Mouse (Mus musculus): ENCODE data around the gene Akap2. TPM values are rescaled to one million over a fixed set of nuclear protein-coding genes. Genes with fewer than 3 reads are reported as not detected.

The Akap2 gene
- polyA plus RNA-seq, 1 experiment from 2014 or later: 31.3 TPM

GRCm38 (mm10) chr4:57902619-57903018, 185.2 kb downstream of the Akap2 start:
- H3K4me1 ChIP-seq (ENCODE audit: control insufficient read depth, insufficient read depth, low read length): peaks cover 2% of the 10 kb centered on the region; the same call in 1 of the 2 replicates
- H3K9me3 ChIP-seq (ENCODE audit: control insufficient read depth, low read depth, low read length): no peaks in the 10 kb centered on the region
- ATAC-seq (ENCODE audit: insufficient number of reproducible peaks, insufficient read depth, low FRiP score, low read depth): no peak
- H3K9ac ChIP-seq (replicated peaks; ENCODE audit: low read depth, low read length): no peak overlapping the region
- H3K4me2 ChIP-seq (replicated peaks; ENCODE audit: low read depth, low read length): no peak overlapping the region
- H3K4me3 ChIP-seq (ENCODE audit: low read depth, low read length): no peak overlapping the region
- H3K27ac ChIP-seq (ENCODE audit: low read length): no peak overlapping the region
- 81% methylated on average over 5 of the region's 5 CpGs for WGBS
- no peaks in the 10 kb centered on the region for H3K36me3 ChIP-seq (ENCODE audit: control insufficient read depth, insufficient read depth, low read length)
- no peaks in the 10 kb centered on the region for H3K27me3 ChIP-seq (ENCODE audit: control insufficient read depth, insufficient read depth, low read length)

DNA sequence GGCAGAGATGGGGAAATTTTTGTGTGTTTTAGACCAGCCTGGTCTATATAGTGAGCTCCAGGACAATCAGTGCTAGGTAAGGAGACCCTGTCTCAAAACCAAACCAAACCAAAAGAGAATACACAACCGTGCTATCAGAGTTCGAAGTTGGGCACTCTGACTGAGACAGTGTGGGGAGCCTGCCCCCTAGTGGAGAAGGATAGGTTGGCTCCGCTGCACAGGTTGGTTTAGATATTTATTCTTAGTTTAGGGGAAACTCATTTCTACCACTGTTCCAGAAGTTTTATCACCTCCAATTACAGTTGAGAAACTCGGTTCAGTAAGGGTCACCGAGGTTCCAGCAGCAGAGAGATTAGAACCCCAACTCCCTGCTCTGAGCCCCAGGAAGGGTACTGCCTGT, 186.8 kb downstream of the Akap2 start:
- Histone ChIP-seq H3K36me3 (ENCODE audit: control insufficient read depth, insufficient read depth, low read length) (no peaks in the 10 kb centered on the region), H3K4me3 (ENCODE audit: low read depth, low read length) (no peak overlapping the region), H3K4me1 (ENCODE audit: control insufficient read depth, insufficient read depth, low read length) (peaks cover 2% of the 10 kb centered on the region; the same call in 1 of the 2 replicates), H3K4me2 (replicated peaks; ENCODE audit: low read depth, low read length) (no peak overlapping the region), H3K27ac (ENCODE audit: low read length) (no peak overlapping the region), H3K9ac (replicated peaks; ENCODE audit: low read depth, low read length) (no peak overlapping the region), H3K27me3 (ENCODE audit: control insufficient read depth, insufficient read depth, low read length) (no peaks in the 10 kb centered on the region), H3K9me3 (ENCODE audit: control insufficient read depth, low read depth, low read length) (no peaks in the 10 kb centered on the region)
- ATAC-seq (ENCODE audit: insufficient number of reproducible peaks, insufficient read depth, low FRiP score, low read depth): peak; percentile 51; the same call in 1 of the 2 replicates
- WGBS: 7% methylated on average over 5 of the region's 5 CpGs

DNA sequence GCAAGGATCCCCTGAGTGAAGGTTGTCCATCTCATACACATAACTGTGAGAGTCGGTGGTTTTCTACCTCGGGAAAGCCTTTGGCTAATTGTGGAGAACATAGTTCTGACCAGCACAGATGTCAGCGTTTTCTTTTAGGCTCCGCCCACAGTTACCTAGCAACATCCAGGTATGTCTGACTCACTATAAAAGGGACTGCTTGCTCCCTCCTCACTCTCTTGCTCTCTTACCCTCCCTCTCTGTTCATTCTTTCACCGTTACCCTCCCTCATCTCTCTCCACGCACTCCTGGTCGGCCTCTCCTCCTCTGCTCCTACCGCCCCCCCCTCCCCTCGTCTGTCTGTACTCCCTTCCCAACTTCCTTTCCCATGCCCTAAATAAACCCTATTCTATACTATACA, 187.2 kb downstream of the Akap2 start:
- Histone ChIP-seq H3K27ac (ENCODE audit: low read length) (no peak overlapping the region), H3K36me3 (ENCODE audit: control insufficient read depth, insufficient read depth, low read length) (no peaks in the 10 kb centered on the region), H3K4me3 (ENCODE audit: low read depth, low read length) (no peak overlapping the region), H3K9me3 (ENCODE audit: control insufficient read depth, low read depth, low read length) (no peaks in the 10 kb centered on the region), H3K9ac (replicated peaks; ENCODE audit: low read depth, low read length) (no peak overlapping the region), H3K4me1 (ENCODE audit: control insufficient read depth, insufficient read depth, low read length) (peaks cover 2% of the 10 kb centered on the region; the same call in 1 of the 2 replicates), H3K27me3 (ENCODE audit: control insufficient read depth, insufficient read depth, low read length) (no peaks in the 10 kb centered on the region), H3K4me2 (replicated peaks; ENCODE audit: low read depth, low read length) (no peak overlapping the region)
- 25% methylated on average over 9 of the region's 9 CpGs for WGBS
- ATAC-seq (ENCODE audit: insufficient number of reproducible peaks, insufficient read depth, low FRiP score, low read depth): peak; percentile 44; the same call in 1 of the 2 replicates

GRCm38 (mm10) chr4:57906708-57907107, 189.3 kb downstream of the Akap2 start:
- H3K4me2 ChIP-seq (replicated peaks; ENCODE audit: low read depth, low read length): no peak overlapping the region
- ATAC-seq (ENCODE audit: insufficient number of reproducible peaks, insufficient read depth, low FRiP score, low read depth): no peak
- no peaks in the 10 kb centered on the region for H3K9me3 ChIP-seq (ENCODE audit: control insufficient read depth, low read depth, low read length)
- H3K9ac ChIP-seq (replicated peaks; ENCODE audit: low read depth, low read length): no peak overlapping the region
- H3K4me3 ChIP-seq (ENCODE audit: low read depth, low read length): no peak overlapping the region
- no peak overlapping the region for H3K27ac ChIP-seq (ENCODE audit: low read length)
- no peaks in the 10 kb centered on the region for H3K27me3 ChIP-seq (ENCODE audit: control insufficient read depth, insufficient read depth, low read length)
- peaks cover 2% of the 10 kb centered on the region; the same call in 1 of the 2 replicates for H3K4me1 ChIP-seq (ENCODE audit: control insufficient read depth, insufficient read depth, low read length)
- WGBS: 28% methylated on average over 2 of the region's 2 CpGs
- no peaks in the 10 kb centered on the region for H3K36me3 ChIP-seq (ENCODE audit: control insufficient read depth, insufficient read depth, low read length)

DNA sequence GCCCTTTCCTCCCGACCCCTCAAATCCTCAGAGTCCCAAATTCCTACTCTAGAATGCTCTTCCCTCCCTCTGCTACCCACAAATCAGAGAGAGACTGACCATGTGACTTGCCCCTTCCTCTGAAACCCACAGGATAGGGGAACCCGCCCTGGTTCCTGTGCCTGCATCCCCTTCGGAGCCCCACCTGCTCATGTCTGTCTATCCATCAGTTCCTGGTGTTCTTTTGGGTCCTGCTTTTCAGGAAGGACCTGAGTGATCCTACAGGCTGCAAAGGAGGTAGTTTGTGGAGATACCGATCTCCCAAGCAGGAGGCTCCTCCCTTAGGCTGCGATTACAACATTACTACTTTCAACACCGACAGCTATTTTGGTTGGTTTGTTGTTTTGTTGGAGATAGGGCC, 191.4 kb downstream of the Akap2 start:
- Histone ChIP-seq H3K27me3 (ENCODE audit: control insufficient read depth, insufficient read depth, low read length) (no peaks in the 10 kb centered on the region), H3K9ac (replicated peaks; ENCODE audit: low read depth, low read length) (no peak overlapping the region), H3K4me3 (ENCODE audit: low read depth, low read length) (no peak overlapping the region), H3K36me3 (ENCODE audit: control insufficient read depth, insufficient read depth, low read length) (no peaks in the 10 kb centered on the region), H3K4me2 (replicated peaks; ENCODE audit: low read depth, low read length) (no peak overlapping the region), H3K9me3 (ENCODE audit: control insufficient read depth, low read depth, low read length) (no peaks in the 10 kb centered on the region), H3K27ac (ENCODE audit: low read length) (no peak overlapping the region), H3K4me1 (ENCODE audit: control insufficient read depth, insufficient read depth, low read length) (peaks cover 2% of the 10 kb centered on the region; the same call in 1 of the 2 replicates)
- no peak for ATAC-seq (ENCODE audit: insufficient number of reproducible peaks, insufficient read depth, low FRiP score, low read depth)
- 72% methylated on average over 6 of the region's 6 CpGs for WGBS

- no peak overlapping the region for H3K27ac ChIP-seq (ENCODE audit: low read length)
- H3K4me3 ChIP-seq (ENCODE audit: low read depth, low read length): no peak overlapping the region
- H3K9ac ChIP-seq (replicated peaks; ENCODE audit: low read depth, low read length): no peak overlapping the region
- H3K36me3 ChIP-seq (ENCODE audit: control insufficient read depth, insufficient read depth, low read length): no peaks in the 10 kb centered on the region
- ATAC-seq (ENCODE audit: insufficient number of reproducible peaks, insufficient read depth, low FRiP score, low read depth): no peak
- H3K27me3 ChIP-seq (ENCODE audit: control insufficient read depth, insufficient read depth, low read length): no peaks in the 10 kb centered on the region
- no peak overlapping the region for H3K4me2 ChIP-seq (replicated peaks; ENCODE audit: low read depth, low read length)
- no peaks in the 10 kb centered on the region for H3K9me3 ChIP-seq (ENCODE audit: control insufficient read depth, low read depth, low read length)
- no peaks in the 10 kb centered on the region; the same call in 1 of the 2 replicates for H3K4me1 ChIP-seq (ENCODE audit: control insufficient read depth, insufficient read depth, low read length)
Observed at GRCm38 (mm10) chr4:57913021-57913420, 195.6 kb downstream of the Akap2 start.

DNA sequence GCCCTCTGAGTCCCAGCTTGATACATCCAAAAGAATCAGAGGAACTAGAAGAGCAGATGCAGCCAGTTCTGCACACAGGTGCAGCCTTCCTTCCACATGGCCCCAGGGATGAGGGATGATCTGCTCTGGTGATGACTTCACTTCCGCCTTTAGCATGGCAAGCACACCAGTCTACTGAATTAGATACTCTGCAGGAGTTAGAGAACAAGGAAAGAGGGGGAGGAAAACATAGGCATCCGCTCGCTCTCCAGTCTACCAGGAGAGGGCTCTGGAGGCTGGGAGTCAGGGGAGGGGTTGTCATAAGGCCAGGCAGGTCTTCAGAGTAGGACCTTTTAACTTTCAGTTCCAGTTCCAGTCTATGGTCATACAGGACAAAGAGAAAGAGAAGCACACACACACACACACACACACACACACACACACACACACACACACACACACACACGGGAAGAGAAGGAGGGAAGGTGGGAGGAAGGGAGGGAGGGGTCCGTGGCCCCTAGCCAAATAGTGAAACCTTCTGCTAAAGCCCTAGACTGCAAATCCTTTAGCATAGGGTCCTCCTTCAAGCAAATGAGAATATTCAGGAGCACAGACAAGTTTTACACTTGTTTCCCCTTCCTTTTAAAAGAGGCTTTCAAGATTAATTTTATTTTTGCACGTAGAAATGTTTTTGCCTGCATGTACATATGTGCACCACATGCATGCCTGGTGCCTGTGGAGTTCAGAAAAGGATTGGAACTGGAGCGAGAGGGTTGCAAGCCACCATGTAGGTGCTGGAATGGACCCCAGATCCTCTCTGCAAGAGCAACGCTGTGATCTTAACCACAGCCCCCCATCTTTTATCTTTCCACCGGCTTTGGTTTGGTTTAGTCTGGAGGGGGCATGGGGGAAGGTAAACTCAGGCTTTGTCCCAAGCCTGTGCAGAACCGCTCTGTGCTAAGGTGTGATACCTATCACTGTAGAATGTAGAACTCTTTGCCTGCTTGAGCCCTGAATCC, 197.0 kb downstream of the Akap2 start:
- Histone ChIP-seq H3K27me3 (ENCODE audit: control insufficient read depth, insufficient read depth, low read length) (no peaks in the 10 kb centered on the region), H3K27ac (ENCODE audit: low read length) (peak overlapping the region; percentile 86), H3K9ac (replicated peaks; ENCODE audit: low read depth, low read length) (0 out of 2 replicates have a peak overlapping the region, but pooled peaks have one; percentile 14), H3K9me3 (ENCODE audit: control insufficient read depth, low read depth, low read length) (no peaks in the 10 kb centered on the region), H3K4me1 (ENCODE audit: control insufficient read depth, insufficient read depth, low read length) (peaks cover 2% of the 10 kb centered on the region), H3K4me3 (ENCODE audit: low read depth, low read length) (peak overlapping the region; percentile 29), H3K4me2 (replicated peaks; ENCODE audit: low read depth, low read length) (peak overlapping the region; percentile 38), H3K36me3 (ENCODE audit: control insufficient read depth, insufficient read depth, low read length) (no peaks in the 10 kb centered on the region)
- ATAC-seq (ENCODE audit: insufficient number of reproducible peaks, insufficient read depth, low FRiP score, low read depth): peak; percentile 15; the same call in 1 of the 2 replicates
- 58% methylated on average over 9 of the region's 10 CpGs for WGBS

DNA sequence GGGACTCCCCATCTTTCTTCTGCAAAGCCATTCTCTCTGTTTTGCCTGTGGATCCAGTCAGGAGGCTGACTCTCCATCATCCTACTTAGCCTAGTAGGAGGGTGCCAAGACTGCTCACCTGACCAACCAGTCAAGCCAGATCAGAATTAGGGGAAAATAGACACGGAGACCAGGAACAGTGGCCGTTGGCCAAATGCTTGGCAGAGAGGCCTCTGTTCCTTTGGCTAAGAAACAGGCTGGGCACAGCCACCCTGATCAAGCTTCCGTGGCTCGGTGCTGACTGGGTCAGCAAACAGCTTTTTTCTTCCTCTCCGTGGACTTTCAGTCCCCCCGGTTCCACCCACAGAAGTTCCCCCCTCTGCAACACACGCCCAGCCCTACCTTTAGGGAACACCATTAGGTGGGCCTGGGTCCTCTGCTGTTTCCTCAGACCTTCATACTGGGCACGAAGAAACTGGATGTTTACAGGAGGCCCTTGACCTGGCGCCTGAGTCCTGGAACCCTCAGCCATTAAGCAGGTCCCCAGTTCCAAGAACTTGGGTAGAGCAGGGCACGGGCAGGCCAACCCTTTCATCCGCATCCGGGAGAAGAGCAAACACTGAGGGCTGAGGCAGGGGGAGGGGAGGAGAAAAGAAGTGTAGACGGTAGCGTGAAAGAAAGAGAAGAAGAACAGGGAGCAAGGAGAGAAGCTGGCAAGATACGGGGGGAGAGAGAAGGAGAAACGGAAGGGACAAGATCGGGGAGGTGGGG, 197.9 kb downstream of the Akap2 start:
- no peaks in the 10 kb centered on the region for H3K27me3 ChIP-seq (ENCODE audit: control insufficient read depth, insufficient read depth, low read length)
- no peaks in the 10 kb centered on the region for H3K36me3 ChIP-seq (ENCODE audit: control insufficient read depth, insufficient read depth, low read length)
- H3K4me3 ChIP-seq (ENCODE audit: low read depth, low read length): peak overlapping the region; percentile 29
- H3K9me3 ChIP-seq (ENCODE audit: control insufficient read depth, low read depth, low read length): no peaks in the 10 kb centered on the region
- H3K27ac ChIP-seq (ENCODE audit: low read length): peak overlapping the region; percentile 86
- peaks cover 8% of the 10 kb centered on the region for H3K4me1 ChIP-seq (ENCODE audit: control insufficient read depth, insufficient read depth, low read length)
- H3K9ac ChIP-seq (replicated peaks; ENCODE audit: low read depth, low read length): peak overlapping the region; percentile 18; the same call in 1 of the 2 replicates
- WGBS: 32% methylated on average over 17 of the region's 17 CpGs
- ATAC-seq (ENCODE audit: insufficient number of reproducible peaks, insufficient read depth, low FRiP score, low read depth): 0 out of 2 replicates have a peak, but pooled peaks have one; percentile 59
- H3K4me2 ChIP-seq (replicated peaks; ENCODE audit: low read depth, low read length): peak overlapping the region; percentile 38
